Mouse (Mus musculus): ENCODE results near the gene Gpt2.

The Gpt2 gene

DNA sequence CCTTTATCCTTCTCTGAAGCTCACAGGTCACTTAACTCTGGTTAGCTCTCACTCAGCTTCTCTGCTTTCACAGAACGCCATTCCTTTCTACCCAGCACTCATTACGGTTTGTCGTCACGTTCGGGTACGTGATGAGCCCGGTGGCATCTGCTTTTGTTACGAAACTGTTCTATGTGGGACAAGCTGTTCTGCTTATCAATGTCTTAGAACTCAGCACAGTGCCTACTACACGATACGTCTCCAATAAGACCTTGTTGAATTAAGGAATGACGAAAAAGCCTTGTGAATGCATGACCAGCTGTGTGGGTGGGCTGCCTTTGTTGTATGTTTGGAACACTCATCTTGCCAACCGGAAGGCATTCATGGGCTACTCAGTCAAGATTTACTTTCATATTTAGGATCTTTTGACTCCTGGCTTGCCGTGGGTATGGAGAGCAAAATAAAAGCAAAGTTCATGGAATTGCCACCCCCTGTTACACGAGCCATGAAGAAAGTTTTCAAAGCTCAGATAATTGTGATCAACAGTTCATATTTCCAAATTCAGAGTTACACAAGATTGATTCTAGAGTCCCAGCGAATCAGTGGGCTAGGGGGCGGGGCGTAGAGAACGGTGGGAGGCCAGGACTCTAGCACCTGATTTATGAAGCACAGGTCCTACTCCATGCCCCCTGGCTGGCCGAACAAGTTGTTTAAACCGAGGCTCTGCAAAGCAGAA, 4.3 kb upstream of the Gpt2 start:
- no peak for DNase-seq (ENCODE audit: low read depth, low spot score)

DNA sequence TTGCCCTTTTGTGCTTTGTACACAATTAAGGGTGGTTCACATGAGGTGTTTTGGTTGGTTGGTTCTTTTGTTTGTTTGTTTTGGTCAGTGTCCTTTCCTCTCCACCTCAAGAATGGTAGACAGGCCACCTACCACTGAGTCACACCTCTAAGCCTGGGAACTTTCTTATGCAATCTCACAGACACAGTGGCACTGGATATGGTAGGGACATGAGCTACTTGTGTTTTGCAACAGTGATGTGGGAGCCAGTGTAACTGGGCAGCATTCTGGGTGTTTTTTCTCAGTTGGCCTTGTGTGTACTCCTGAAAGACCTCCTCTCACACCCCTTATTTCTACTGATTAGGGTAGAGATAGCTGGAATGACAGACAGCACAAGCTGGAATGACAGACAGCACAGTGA, 3.7 kb upstream of the Gpt2 start:
- DNase-seq (ENCODE audit: low read depth, low spot score) = no peak

DNA sequence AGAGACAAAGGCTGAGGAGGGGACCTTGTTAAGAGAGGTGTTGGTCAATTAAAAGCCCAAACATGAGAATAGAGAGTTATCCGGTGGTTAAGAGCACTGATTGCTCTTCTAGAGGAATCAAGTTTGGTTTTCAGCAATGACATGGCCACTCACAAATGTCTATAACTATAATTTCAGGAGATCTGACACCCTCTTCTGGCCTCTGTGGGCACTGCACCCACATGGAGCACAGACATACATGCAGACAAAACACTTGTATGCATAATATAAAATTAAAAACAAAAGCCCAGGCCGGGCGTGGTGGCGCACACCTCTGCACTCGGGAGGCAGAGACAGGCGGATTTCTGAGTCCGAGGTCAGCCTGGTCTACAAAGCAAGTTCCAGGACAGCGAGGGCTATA, 2.8 kb upstream of the Gpt2 start:
- DNase-seq (ENCODE audit: low read depth, low spot score) = no peak

DNA sequence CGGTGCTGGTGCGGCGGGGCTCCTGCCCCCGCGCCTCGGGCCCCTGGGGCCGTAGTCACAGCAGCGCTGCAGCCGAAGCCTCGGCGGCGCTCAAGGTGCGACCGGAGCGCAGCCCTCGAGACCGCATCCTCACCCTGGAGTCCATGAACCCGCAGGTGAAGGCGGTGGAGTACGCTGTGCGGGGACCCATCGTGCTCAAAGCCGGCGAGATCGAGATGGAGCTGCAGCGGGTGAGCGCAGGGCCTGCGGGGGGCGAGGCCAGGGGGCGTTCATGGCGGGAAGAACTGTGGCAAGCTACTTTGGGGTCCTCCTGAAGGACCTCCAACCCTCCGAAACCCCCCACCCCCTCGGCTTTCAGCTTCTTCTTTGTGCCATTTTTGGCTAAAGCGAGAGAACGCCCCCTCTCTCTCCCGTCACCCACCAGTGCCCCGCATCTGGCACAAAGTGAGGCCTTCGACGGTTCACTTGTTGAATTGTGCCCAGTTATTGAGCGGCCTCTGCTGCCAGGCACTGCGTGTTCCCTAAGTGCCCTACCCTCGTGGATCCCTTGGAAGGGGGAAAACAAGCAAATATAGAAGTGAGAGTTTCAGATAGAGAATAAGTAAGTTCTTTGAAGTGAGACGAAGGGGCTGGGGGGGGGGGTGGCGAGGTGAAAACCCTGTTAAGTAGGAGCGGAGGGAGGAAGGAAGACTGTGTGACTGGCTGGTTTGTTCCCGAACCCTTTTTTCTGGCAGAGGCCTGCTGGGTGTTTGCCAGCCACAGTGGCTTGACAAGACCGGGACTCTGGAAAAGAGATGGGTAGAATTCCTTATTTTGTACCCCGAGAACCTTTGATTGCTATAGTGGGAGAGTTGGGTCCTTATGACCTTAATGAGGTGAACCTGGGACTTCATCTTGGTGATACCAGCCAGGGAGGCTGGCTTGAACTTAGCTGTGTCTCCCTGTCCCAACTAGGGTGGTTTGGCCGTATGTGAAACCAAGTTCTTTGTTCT, 860 bp downstream of the Gpt2 start:
- DNase-seq (ENCODE audit: low read depth, low spot score) = no peak

DNA sequence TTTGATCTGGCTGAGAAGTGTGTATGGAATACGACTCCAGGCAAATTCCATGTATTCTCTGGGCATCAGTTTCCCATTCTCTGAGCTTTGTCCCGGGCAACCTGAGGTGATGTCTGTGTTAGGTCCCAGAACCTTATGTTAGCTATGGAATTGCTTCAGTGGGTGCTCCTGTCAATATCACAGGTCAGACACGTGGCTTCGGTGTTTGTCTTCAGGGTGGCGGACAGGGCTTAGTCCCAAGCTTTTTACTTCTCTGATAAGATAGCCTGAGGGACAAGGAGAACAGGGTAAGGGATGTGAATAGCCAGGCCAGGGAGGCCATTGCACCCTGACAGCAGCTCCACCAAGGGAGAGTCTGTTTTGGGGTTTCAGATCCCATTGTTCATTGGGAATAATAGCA, 3.7 kb downstream of the Gpt2 start:
- DNase-seq (ENCODE audit: low read depth, low spot score) = no peak

DNA sequence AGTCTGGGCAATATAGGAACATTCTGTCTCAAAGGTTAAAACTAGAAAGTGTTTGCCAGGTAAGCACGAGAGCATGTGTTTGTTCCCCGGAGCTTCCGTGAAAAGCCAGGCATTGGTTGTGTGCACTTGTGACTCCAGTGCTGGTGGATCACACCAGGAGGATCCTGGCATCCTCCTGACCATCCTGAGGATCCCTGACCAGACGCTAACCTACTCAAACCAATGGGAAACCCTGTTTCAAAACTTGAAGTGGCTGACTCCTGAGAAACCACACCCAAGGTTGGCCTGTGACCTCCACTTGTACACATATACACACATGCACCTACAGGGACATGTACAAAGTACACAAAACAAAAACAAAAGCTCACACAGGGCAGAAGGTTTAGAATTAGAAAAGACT, 4.4 kb downstream of the Gpt2 start:
- no peak for DNase-seq (ENCODE audit: low read depth, low spot score)

DNA sequence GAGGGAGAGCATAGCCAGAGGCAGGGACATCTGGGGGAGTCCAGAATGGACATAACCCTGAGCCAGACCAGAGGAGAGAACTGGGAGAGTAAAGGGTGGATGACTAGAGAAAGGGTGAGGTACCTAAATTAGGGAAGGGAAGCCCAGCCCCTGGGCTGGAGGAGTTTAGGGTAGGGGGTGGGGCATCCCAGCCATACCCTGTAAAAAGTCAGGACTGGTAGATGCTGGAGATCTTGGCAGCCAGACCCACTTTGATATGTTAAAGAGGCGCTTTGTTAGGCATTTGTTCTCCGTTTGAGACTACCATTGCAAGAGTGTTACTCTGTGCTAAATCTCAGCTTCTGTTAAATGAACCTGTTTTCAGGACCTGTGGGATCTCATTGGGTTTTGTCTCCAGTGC, 6.2 kb downstream of the Gpt2 start:
- no peak for DNase-seq (ENCODE audit: low read depth, low spot score)

DNA sequence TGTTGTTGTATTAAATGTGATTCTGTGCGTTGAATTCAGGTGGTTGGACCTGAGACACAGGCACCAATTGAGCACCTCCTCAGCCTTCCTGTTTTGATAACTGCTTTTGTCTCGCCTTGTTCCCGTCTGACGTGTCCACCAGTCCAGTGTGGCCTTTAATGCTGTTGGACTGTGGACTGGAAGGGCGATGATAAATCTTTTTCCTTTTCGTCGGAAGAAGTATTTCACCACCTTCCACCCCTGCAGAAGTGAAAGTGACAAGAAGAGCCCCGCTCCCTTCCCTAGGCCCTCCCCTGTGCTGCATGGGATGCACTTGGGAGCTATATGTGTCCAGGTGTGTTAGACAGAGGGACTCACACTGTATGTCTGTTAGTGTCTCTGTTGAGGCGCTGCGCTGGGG, 8.1 kb downstream of the Gpt2 start:
- DNase-seq (ENCODE audit: low read depth, low spot score) = no peak

DNA sequence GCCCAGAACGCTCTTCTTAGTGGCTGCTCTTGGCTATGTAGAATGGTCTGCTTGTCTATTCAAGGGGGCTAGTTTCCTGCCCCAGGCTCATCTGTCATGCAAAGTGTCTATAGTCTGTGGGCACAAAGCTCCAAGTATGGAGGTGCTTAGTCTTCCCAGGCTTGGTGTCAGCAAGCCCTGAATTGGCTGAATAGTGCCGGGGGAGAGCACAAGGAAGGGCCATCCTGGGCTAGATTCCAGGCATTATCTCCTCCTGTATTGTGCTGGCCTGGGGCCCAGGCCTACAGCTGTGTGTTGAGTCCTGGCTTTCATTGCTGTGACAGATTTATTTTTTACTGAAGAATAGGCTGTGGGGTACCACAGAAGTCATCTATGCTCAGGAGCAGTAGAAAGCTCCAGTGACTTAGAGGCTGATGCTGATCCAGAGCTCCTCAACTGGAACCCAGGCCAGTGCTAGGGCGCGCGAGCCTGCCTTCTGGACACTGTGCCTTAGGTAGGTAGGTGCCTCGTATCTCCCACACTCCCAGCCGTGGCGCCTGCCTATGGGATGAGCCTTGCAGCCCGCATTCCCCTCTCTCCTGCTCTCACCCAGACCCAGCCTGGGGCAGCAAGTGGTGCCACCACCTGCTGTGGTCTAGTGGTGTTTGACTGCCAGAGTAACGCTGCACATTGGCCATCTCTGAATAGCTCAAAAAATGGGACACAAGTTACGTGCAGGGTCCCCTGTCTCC, 8.7 kb downstream of the Gpt2 start:
- DNase-seq (ENCODE audit: low read depth, low spot score) = no peak

DNA sequence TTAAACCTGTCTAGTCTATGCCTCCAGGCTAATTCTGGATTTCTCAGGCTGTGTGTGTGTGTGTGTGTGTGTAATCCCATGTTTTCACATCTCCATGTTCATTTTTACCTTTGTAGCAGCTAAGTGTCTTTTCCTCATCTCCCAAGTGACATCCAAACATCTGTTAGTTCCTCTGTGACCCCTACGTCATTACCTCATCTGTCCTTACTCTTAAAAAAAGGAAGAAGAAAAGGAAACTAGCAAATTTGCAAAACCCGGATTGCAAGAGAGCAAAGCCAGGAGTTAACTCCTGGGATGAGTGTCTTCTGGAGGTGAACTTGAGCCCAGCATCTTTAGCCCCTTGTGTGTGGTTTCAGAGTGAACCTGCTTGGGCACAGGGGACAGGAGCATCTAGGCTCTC, 10.0 kb downstream of the Gpt2 start:
- DNase-seq (ENCODE audit: low read depth, low spot score) = no peak

DNA sequence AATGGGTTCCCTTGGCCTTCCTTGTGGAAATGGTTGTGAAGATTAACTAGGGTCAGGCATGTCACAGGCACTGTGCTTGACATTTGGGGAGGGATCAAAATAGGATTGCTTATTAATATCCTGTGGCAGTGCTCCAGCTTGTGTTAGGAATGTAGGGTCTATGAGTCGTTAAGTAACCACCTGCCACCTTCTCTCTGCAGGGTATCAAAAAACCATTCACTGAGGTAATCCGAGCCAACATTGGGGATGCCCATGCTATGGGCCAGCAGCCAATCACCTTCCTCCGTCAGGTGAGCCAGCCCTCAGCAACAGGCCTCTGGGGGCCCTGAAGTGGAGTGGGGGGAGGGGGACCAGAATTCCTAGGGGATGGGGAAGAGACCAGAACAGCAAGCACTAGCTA, 10.7 kb downstream of the Gpt2 start:
- no peak for DNase-seq (ENCODE audit: low read depth, low spot score)

DNA sequence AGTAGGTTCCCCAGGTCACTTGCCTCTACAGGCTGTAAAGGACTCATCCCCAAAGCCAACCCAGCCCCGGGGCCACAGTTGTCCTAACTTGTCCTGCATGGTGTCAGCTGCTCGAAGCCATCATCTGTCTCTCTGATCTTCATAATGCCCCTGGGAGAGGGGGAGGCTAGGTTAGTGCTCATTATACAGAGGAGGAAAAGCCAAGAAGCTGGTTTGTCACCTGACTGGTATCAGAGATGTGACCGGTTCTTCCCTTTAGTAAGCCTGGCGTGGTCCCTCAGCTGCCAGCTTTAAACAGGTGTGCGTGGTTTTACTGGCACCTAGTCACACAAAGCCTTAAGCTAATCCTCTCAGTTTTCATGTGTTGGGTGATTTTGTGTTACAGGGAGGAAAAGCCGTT, 12.3 kb downstream of the Gpt2 start:
- no peak for DNase-seq (ENCODE audit: low read depth, low spot score)

DNA sequence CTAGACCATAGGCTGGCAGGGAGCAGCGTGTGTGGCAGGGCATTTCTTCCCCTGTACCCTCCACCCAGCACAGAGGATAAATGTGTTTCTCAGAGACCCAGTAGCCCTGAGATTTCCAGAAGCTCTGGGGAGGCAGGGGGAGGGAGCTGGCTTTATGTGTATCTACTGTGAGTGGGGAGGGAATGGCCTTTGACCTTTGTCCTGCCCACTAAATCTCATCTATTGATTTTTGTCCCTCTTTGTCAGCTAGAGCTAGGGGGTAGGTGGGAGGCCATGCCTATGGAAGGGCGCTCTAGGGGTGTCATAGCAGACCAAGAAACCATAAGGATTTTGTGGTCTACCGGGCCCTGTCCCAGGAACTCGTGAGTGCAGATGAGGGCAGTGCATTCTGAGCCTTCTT, 14.2 kb downstream of the Gpt2 start:
- no peak for DNase-seq (ENCODE audit: low read depth, low spot score)

DNA sequence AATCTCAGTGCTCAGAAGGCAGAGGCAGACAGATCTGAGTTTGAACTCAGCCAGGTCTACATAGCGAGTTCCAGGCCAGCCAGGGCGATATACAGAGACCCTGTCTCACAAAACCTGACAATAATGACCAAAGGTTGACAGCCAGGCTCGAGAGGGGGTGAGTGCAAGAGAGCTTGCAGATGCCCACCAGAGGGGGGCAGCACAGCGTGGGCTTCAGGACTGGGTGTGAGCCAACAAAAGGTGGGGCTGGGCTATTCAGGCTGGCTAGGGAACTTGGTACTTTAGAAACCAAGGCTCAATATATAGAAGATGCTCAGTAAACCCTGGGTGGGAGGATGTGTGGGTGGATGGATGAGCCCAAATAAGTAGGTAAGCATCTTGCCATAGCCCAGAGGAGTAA, 16.3 kb downstream of the Gpt2 start:
- no peak for DNase-seq (ENCODE audit: low read depth, low spot score)

DNA sequence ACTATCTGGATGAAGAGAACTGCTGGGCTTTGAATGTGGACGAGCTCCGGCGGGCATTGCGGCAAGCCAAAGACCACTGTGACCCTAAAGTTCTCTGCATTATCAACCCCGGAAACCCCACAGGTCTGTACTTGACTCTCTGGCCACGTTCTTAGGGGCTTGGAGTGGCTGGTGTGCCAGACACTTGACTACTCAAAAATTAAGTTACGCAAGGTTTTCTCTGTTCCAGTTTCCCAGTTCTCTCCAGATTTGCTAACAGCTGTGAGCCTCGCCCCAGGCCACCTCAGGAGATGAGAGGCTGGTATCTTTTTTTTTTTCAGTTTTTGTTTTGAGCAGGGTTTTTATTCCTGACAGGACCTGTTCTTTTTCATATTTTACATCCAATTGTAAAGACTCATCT, 19.9 kb downstream of the Gpt2 start:
- no peak for DNase-seq (ENCODE audit: low read depth, low spot score)

DNA sequence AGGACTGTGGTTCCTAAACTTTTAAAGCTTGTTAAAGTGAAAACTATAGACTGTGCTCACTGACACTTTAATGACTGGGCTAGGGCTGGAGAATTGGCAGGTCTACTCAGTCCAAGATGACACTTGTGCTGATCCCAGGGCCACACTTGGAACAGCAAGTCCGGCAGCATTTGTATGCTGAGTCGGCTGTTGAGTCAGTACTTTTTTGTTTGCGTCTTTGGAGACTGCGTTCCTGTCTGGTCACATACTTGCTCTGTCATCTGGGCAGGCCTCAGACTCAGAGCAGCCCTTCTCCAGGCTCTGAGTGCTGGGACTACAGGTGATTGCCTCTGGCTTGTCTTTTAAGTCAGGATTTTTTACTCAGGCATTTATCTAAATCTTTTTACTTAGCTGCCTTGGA, 20.9 kb downstream of the Gpt2 start:
- DNase-seq (ENCODE audit: low read depth, low spot score) = no peak

DNA sequence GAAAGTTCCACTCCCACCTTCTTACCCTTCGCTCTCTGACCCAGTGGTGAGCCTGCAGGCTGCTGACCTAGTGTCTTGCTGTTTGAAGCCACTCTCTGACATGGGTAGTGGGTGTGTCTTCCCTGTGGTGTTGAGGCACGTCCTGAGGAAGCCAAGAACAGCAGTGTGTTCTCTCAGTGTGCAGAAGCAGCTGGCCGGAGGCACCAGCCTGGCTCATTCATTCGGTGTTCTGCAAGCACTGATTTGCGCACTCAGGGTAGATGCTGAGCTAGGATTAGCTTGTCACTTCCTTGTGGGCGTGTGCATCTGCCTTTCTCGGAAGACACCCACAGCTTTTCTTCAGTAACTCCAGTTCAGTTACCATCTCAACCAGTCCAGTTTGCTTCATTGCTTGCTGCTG, 23.0 kb downstream of the Gpt2 start:
- peak; percentile 94 for DNase-seq (ENCODE audit: low read depth, low spot score)

DNA sequence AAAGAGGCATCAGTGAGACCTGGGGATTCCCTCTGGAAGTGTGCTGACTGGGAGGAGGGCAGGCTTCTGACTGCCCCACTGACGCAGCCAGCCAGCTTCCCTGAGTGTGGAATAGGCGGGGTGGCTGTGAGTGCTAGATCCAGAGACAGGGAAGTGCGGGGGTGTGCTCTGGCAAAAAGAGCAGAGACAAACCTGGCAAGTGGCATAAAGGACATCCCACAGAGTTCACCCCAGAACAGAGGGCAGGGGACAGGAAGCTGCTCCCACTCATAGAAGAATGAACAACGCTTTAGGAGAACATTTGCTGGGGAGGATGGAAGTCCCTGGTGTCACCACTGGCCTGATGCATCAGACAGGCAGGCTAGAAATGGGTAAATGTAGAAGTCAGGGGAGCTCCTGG, 25.0 kb downstream of the Gpt2 start:
- peak; percentile 81 for DNase-seq (ENCODE audit: low read depth, low spot score)

DNA sequence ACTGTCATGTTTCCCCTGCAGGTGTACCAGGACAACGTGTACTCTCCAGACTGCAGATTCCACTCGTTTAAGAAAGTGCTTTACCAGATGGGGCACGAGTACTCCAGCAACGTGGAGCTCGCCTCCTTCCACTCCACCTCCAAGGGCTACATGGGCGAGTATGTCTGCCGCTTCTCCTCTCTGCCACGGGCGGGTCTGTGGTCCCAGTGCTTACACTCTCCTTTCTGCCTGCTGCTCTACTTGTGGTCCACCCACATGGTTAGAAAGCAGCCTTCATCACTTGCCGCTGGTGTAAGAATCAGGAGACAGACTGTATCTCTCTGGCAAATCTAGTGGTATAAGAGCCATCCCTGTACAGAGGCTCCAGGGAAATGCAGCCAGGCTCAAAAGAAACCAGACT, 25.6 kb downstream of the Gpt2 start:
- DNase-seq (ENCODE audit: low read depth, low spot score) = peak; percentile 68

DNA sequence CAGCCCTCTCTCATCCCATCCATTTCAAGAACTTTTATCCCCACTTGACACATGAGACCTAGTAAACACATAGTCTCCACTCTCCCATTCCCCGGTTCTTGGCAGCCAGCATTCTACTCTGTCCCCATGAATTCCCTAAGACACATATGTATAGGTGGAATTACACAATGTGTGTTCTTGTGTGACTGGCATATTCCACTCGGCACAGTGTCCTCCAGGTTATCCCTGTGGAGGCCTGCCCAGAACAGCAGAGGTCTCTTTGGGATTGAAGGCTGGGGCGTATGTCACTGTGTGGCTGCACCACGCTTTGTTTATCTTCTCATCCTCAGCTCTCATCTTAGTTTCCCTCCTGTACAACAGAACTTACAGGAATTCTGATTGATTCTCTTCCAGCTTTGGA, 28.2 kb downstream of the Gpt2 start:
- no peak for DNase-seq (ENCODE audit: low read depth, low spot score)

DNA sequence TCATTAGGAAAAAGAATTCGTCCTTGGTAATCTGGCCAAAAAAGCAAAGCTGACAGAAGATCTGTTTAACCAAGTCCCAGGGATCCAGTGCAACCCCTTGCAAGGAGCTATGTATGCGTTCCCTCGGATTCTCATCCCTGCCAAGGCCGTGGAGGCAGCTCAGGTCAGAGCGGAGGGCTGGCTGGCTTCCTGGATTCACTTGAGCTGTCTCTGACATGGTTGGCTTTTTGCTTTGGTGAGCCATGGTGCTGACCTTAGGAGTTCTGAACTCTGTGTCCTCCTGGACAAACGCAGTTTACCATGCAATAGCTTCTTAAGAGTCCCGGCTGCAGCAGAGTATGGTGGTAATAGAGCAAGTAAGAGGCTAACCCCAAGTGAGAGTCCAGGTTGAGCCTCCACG, 29.0 kb downstream of the Gpt2 start:
- DNase-seq (ENCODE audit: low read depth, low spot score) = no peak

DNA sequence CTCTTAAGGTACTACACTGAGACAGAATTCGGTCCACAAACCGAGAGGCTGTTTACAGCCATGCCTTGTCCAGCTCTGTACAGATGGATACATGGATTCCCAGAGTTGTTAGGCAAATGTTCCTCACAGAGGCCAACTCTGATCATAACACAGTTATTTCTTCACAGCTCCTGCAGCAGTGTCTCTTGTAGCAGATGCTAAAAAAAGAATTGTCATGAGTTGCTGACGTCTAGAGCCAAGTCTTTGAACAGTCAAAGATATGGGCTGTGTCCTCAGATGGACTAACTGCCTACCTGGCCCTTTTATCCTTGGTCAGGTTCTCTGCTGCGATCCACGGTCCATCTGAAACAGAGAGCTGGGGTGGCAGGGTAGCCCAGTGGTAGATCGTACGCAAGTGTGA, 31.7 kb downstream of the Gpt2 start:
- DNase-seq (ENCODE audit: low read depth, low spot score) = no peak

All from telencephalon, adult 2 months (tissue).